Mouse (Mus musculus) adrenal gland, postnatal 14 days (tissue): ENCODE data around the gene Casq2. TPM values are rescaled to one million over a fixed set of nuclear protein-coding genes. Genes with fewer than 3 reads are reported as not detected.

Source experiments
- DNase-seq: peaks from one replicate; pipeline ENCODE4 v3.0.0; 2021; ENCODE audit warnings: mixed read lengths
- total RNA-seq: library from RNA; stranded (reverse); gene quantifications from 2 replicates; pipeline ENCODE4 v1.2.3, GENCODE M21; 2021

Casq2 gene
- total RNA-seq, 1 experiment from 2014 or later: 1.7 TPM

DNA sequence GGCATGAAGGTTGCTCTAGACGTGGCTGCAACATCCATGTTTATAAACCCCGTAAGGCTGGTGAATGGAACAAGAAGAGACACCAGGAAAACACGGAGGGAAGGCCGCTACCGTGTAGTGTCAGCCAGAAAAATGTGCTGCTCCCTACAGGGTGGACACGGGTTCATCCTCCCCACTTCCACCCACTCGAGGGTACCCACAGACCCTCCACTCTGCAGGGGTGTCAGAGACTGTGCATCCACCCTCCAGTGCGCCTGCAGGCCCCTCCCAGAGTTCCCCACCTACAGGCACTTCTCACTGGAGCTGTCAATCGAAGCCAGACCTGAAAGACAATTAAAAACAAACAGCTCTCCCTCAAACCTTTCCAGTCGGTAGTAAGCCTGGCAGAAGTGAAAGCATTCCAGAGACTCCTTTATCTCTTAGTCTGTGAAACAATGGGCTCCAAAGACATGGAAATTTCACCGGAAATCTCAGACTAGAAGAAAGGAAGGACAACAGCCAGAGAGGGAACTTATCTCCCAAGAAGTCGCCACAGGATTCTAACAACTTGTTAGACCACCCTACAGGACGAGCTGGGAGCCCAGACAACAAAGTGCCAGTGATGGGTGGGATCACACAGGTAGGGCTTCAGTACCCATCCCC is 2.5 kb upstream of the Casq2 start:
- DNase-seq: no peak

- no peak for DNase-seq
Observed at GRCm38 (mm10) chr3:102084833-102085491, 1.3 kb upstream of the Casq2 start.

DNA sequence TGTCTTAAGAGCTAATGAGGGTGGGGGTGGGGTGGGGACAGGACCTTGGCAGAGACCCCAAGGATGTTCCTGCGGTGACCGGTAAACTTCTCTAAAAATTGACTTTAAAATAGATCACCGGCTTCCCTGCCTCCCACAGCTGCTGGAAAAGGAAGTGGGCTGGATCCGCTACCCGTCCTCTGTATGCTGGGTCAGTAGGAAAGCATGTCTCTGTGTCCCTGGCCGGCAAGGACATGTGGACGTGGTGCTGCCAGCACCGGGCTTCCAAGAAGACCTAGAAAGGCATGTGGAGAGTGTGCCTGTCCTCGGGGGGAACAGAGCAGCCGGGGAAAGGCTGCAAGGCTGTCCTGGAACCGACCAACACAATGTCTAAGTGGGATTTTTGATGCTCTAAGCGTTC is 496 bp upstream of the Casq2 start:
- DNase-seq: peak; percentile 80

DNA sequence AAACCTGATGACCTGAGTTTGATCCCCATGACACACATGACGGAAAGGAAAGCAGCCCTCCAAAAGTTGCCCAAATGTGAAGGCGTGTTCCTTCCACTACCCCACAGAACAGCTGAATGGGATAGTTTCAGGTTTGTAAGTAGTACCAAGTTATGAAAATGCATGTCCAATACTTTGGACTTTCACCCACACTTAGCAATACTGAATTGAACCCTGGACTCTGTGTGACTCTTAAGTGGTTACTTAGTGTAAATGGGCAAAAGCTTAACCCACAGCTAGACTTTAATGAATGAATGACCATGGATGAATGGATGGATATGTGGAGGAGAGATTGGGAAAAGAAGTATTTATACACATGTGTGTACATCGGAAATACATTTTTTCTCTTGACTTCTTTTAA is 8.6 kb downstream of the Casq2 start:
- no peak for DNase-seq

GRCm38 (mm10) chr3:102095412-102095811 is 9.2 kb downstream of the Casq2 start:
- DNase-seq: no peak

DNA sequence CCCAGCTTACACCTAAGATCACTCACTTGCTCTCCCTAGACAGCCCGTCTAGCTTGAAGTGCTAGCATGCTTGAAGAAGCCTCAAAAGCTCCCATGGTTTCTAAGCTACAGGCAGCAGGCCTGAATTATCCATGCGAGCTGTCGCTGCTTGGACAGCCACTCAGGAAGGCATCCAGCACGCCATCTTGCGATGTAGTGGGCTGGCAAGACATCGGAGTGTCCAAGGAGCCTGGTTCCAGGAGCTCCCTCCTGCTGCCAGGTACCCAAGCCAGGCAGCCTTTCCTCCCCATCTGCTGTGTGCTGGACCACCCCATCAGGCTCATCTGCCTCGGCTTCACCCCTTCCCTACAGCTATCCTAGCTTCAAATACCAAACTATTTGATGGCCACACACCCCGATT is 10.2 kb downstream of the Casq2 start:
- DNase-seq: no peak

- DNase-seq: no peak
Observed at GRCm38 (mm10) chr3:102096976-102097375, 10.8 kb downstream of the Casq2 start.

DNA sequence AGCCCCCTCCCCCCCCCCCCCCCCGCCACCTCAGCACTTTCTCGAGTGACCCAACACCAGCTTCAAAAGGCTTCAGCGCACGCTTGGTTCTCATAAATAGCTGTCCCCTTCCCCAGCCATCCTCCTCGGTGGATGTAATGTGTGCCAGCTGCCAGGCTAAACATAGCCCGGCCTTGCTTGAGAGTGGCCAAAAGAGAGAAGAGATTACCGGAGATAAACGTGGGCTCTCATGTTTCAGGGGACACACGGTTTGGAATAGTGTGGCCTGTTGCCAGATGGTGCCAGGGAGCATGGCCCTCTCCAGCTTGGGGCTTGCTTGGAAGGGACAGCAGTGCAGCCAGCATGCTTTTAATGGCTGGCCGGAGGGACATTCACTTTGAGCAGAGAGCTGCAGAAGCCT is 13.0 kb downstream of the Casq2 start:
- peak; percentile 19 for DNase-seq

DNA sequence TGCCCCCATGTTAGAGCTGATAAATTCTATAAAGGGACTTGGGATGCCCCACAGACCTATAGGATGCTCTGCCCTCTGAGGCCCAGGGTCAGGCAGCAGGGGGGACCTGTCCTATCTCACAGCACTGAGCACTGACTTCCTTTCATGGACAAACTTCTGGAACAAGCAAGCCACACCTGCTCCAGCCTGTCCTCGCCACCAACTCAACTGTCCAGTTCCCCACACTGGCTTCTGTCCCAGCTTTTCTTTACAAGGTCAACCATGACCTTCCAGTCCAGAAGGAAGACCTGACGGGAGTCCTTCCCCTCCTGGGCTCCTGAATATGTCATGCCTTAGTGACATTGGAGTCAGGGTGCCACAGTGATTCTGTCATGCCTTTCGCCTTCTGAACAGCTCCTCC is 13.6 kb downstream of the Casq2 start:
- peak; percentile 23 for DNase-seq

DNA sequence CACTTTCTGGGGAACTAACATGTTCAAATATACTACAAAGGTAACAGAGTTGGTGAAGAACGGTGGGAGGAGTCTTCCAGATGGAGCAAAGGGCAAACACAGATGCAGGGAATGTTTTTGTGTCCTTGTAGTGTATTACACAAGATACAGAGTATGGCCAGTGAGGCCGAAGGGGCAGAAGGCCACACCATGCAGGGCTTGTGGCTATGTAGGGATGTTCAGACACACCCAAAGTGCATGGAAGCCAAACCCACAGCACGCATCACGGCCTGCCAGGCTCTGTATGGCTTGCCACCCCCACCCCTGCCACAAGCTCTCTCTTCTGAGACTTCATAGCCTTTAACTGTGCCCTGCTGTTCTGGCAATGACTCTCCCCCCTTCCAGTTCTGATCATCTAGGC is 15.2 kb downstream of the Casq2 start:
- no peak for DNase-seq

- DNase-seq: peak; percentile 16
Observed at GRCm38 (mm10) chr3:102103811-102104565, 17.8 kb downstream of the Casq2 start.

DNA sequence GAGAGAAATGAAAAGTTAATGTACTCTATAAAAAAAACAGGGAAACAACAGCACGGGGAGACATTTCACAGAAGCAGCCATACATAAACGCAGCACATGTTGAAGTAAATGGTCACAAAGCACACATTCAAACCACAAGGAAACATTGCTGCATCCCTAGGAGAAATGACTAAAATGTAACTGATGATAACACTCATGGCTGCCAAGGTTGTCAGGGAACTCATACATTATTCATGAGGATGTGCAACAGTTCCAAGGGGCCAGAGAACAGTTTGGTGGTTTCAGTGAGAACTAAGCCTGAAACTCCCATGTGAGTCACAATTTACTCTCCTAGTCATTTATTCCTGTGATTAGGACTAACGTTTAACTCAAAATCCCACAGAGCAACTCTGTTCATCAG is 22.0 kb downstream of the Casq2 start:
- no peak for DNase-seq

GRCm38 (mm10) chr3:102111979-102112599 is 25.9 kb downstream of the Casq2 start:
- DNase-seq: no peak

- no peak for DNase-seq
Observed at GRCm38 (mm10) chr3:102120947-102121346, 34.7 kb downstream of the Casq2 start.

DNA sequence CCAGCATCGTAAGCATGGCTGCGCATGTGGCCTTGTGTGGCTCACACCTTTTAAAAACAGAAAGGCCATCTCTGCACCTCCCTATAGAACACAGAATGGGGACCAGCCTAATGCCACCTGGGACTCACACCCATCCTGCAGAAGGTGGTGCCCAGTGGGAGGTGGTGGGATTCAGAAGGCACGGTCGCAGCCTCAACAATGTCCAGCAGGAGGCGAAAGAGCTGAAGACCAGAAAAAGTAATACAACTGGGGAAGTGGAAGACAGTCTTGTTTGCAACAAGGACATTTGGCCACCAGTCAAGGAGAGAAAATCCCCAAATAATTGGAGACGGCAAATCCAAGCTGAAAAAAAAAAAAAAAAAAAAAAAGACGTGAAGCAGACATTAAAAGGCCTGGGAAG is 35.8 kb downstream of the Casq2 start:
- peak; percentile 42 for DNase-seq

GRCm38 (mm10) chr3:102123654-102124053 is 37.4 kb downstream of the Casq2 start:
- DNase-seq: no peak

DNA sequence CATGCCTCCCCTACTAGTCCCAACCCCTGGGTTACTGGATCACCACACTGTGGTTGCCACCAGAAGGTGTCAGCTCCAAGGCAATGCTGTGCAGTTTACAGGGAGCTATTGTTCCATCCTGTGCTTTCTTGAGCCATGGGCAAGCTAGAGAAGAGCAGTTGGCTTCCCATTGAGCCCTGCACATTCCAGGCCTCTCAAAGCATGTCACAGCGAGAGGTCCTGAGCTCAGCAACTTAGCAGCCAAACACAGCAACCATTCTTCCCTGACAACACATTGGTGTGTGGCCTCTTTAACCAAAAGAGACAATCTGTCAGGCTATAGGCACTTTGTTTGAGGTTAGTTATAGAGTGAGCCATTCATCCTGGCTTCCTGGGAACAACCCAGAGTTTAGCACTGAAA is 39.3 kb downstream of the Casq2 start:
- DNase-seq: no peak

- DNase-seq: no peak
Observed at GRCm38 (mm10) chr3:102127114-102127513, 40.9 kb downstream of the Casq2 start.

DNA sequence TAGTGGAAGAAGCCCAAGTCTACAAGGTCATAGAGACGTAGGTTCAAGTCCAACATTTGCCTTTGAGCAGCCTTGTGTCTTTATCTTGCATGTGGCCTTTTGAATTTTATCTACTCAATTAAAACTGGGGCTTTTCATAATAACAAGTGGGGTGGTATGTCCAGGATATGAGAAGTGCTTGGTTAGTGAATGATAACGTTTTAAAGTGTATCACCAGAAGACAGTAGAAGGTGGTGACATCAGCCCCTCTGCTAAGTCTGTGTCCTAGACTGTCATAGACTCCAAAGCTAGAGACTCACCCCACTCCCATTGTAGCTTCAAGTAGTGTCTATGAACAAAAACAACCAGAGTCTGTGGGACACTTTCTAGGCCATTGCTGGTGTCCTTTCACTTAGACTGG is 42.0 kb downstream of the Casq2 start:
- no peak for DNase-seq

DNA sequence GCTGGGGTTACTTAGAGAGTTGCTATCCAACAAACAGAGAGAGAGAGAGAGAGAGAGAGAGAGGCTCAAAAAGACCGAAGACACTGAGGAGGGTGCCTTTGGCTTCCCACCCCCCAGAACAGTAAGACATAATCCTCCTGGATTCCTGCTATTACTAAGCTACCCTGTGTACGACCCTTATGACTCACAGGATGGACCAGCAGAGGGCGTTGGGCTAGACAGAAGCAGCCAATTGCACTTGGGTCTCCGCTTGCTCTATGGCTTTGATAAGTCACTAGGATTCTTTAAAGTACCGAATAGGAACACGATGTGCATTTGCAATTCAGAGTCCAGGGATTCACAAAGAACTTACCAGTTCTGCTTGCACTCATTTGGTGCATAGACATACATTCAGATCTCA is 44.3 kb downstream of the Casq2 start:
- DNase-seq: peak; percentile 26

DNA sequence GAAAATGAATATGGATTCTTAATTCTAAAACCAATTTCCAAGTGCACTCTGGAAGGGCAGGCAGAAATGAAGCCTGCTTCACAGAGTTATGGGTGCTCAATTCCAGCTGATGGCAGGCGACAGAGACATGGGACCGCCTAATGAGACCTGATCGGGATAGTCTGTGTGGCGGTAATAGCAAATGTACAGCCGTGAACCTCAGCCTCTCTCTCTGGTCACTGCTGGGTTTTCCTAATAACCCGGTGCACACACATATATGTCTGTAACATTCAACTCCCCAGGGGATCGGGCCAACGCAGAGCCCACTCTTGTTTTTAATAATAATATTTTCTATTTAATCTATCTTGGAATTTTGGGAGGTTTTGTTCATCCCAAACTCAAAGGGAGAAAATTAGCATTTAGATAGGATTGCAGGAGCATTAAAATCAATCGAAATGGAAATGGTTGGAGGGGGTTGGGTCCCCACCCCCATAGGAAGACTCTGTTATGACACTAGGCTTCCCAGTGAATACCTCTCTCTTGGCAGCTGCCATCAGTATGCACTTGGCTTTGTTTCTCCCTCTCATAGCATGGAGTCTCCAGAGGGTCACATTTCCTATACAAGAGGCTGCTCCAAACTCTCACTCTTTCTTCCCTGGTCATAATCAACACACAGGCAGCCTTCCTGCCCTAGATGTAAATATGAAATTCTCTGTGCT is 45.6 kb downstream of the Casq2 start:
- no peak for DNase-seq

GRCm38 (mm10) chr3:102135389-102136113 is 49.3 kb downstream of the Casq2 start:
- DNase-seq: peak; percentile 36
